13 mouse cellular contexts compared by ENCODE assay signal in the genomic region with DNA sequence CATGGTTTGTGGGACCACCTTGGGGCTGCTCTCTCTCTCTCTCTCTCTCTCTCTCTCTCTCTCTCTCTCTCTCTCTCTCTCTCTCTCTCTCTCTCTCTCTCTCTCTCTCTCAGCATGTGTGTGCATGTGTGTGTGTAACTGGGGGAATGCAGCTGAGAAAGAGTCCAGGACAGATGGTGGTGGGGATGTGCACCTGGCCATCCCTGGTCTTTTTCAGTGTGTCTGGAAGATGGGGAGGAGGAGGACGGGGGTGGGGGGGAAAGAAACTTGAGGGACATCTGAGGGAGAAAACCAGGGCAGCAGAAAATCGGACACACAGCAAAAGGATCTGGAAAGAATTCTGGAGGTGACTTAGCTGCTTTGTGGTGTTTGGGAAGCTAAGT. TPM values are rescaled to one million over a fixed set of nuclear protein-coding genes. Genes with fewer than 3 reads are reported as not detected.
DNase-seq lines count a peak whose midpoint lies in the region; ATAC-seq and TF ChIP-seq lines count a peak whose summit lies in the region.
"Had no signal": no experiment of that assay in that cellular context is flagged by ENCODE, and none has a peak within 500 bp of the region (broad histone marks: within the 10 kb centered on the region; RNA-seq: fewer than 3 reads in every experiment).

No protein-coding gene starts in this region.

- TF ChIP-seq CTCF in intestine, postnatal 0 days (IDR thresholded peaks at IDR 0.05; ENCODE audit: low read depth): no peak

- H3K36me3 ChIP-seq in kidney, embryonic 15.5 days: no peaks in the 10 kb centered on the region
- H3K36me3 ChIP-seq in forebrain, embryonic 14.5 days (ENCODE audit: control insufficient read depth, insufficient read depth, low read length): no peaks in the 10 kb centered on the region
- H3K36me3 ChIP-seq in intestine, postnatal 0 days (ENCODE audit: control insufficient read depth, insufficient read depth): no peaks in the 10 kb centered on the region
- peaks cover 4% of the 10 kb centered on the region; the same call in 1 of the 2 replicates for H3K36me3 ChIP-seq in neural tube, embryonic 14.5 days (ENCODE audit: control insufficient read depth, insufficient read depth, low read length)
- H3K36me3 ChIP-seq: liver, embryonic 15.5 days had no signal

- H3K27me3 ChIP-seq in kidney, embryonic 15.5 days: peaks cover 33% of the 10 kb centered on the region
- peaks cover 7% of the 10 kb centered on the region; the same call in 1 of the 2 replicates for H3K27me3 ChIP-seq in forebrain, embryonic 14.5 days (replicated peaks; ENCODE audit: control insufficient read depth, insufficient read depth, low read length)
- H3K27me3 ChIP-seq in intestine, postnatal 0 days (replicated peaks; ENCODE audit: control insufficient read depth, insufficient read depth, low read length): peaks cover 31% of the 10 kb centered on the region
- H3K27me3 ChIP-seq in neural tube, embryonic 14.5 days (ENCODE audit: control insufficient read depth, insufficient read depth, low read length): peaks cover 2% of the 10 kb centered on the region

- peaks cover 10% of the 10 kb centered on the region for H3K4me1 ChIP-seq in kidney, embryonic 15.5 days
- 0 out of 2 replicates have a peak, but pooled peaks cover 4% of the 10 kb centered on the region for H3K4me1 ChIP-seq in forebrain, embryonic 14.5 days (ENCODE audit: control insufficient read depth, insufficient read depth, low read length)
- 0 out of 2 replicates have a peak, but pooled peaks cover 2% of the 10 kb centered on the region for H3K4me1 ChIP-seq in intestine, postnatal 0 days (replicated peaks; ENCODE audit: control insufficient read depth, insufficient read depth, low read length)
- peaks cover 7% of the 10 kb centered on the region; the same call in 1 of the 2 replicates for H3K4me1 ChIP-seq in neural tube, embryonic 14.5 days (ENCODE audit: control insufficient read depth, insufficient read depth, low read length)

- no peak overlapping the region for H3K27ac ChIP-seq in kidney, embryonic 15.5 days
- H3K27ac ChIP-seq in forebrain, embryonic 14.5 days (ENCODE audit: low read depth, low read length): no peak overlapping the region
- no peak overlapping the region for H3K27ac ChIP-seq in intestine, postnatal 0 days (ENCODE audit: low read depth, low read length)
- H3K27ac ChIP-seq in neural tube, embryonic 14.5 days (ENCODE audit: low read depth, low read length): peak overlapping the region; percentile 91
- H3K27ac ChIP-seq: liver, embryonic 15.5 days had no signal

- no peak for DNase-seq in kidney, postnatal 4 days
- DNase-seq in forebrain, embryonic 14.5 days (ENCODE audit: low spot score): no peak
- DNase-seq in cerebellum, adult 11-12 months: no peak
- no peak for DNase-seq in ovary, postnatal 36 days (ENCODE audit: low spot score)
- DNase-seq: kidney, adult 11 months; thymus, adult 18-20 months had no signal

- no peak overlapping the region for H3K4me2 ChIP-seq in kidney, embryonic 15.5 days
- H3K4me2 ChIP-seq in forebrain, embryonic 14.5 days (ENCODE audit: low read length): peak overlapping the region; percentile 87; the same call in 1 of the 2 replicates
- peak overlapping the region; percentile 95; the same call in 1 of the 2 replicates for H3K4me2 ChIP-seq in intestine, postnatal 0 days (replicated peaks; ENCODE audit: low read depth)
- H3K4me2 ChIP-seq in neural tube, embryonic 14.5 days (ENCODE audit: low read depth, low read length): peak overlapping the region; percentile 83

- H3K9ac ChIP-seq in kidney, embryonic 15.5 days: no peak overlapping the region
- H3K9ac ChIP-seq in forebrain, embryonic 14.5 days (ENCODE audit: low read length): peak overlapping the region; percentile 83; the same call in 1 of the 2 replicates
- H3K9ac ChIP-seq in intestine, postnatal 0 days (ENCODE audit: low read depth, low read length): no peak overlapping the region
- peak overlapping the region; percentile 93 for H3K9ac ChIP-seq in neural tube, embryonic 14.5 days (replicated peaks; ENCODE audit: low read depth, low read length)
- H3K9ac ChIP-seq: liver, embryonic 15.5 days had no signal

- ATAC-seq in kidney, embryonic 15.5 days (replicated peaks; ENCODE audit: low FRiP score): no peak
- ATAC-seq in forebrain, embryonic 14.5 days: peak; percentile 27; the same call in 1 of the 2 replicates
- ATAC-seq in intestine, postnatal 0 days: no peak
- ATAC-seq in neural tube, embryonic 14.5 days (ENCODE audit: low read depth): 0 out of 2 replicates have a peak, but pooled peaks have one; percentile 7
- no peak for ATAC-seq in monocyte, adult 5-6 weeks (replicated peaks; ENCODE audit: insufficient number of reproducible peaks, low FRiP score, low TSS enrichment, poor library complexity, severe bottlenecking)

- no peaks in the 10 kb centered on the region for H3K9me3 ChIP-seq in kidney, embryonic 15.5 days (replicated peaks)
- no peaks in the 10 kb centered on the region for H3K9me3 ChIP-seq in forebrain, embryonic 14.5 days (replicated peaks; ENCODE audit: control insufficient read depth, low read length)
- no peaks in the 10 kb centered on the region for H3K9me3 ChIP-seq in intestine, postnatal 0 days (ENCODE audit: control insufficient read depth)
- H3K9me3 ChIP-seq in neural tube, embryonic 14.5 days (ENCODE audit: control insufficient read depth, low read length): no peaks in the 10 kb centered on the region
- H3K9me3 ChIP-seq: liver, embryonic 15.5 days had no signal

- WGBS in kidney, embryonic 15.5 days: 48% methylated on average over 2 of the region's 2 CpGs
- 30% methylated on average over 2 of the region's 2 CpGs for WGBS in forebrain, embryonic 14.5 days
- WGBS in intestine, postnatal 0 days: 43% methylated on average over 2 of the region's 2 CpGs
- 34% methylated on average over 2 of the region's 2 CpGs for WGBS in neural tube, embryonic 14.5 days

- peak overlapping the region; percentile 57; the same call in 1 of the 2 replicates for H3K4me3 ChIP-seq in kidney, embryonic 15.5 days (replicated peaks)
- H3K4me3 ChIP-seq in forebrain, embryonic 14.5 days (ENCODE audit: low read depth, low read length): peak overlapping the region; percentile 62
- no peak overlapping the region for H3K4me3 ChIP-seq in intestine, postnatal 0 days (ENCODE audit: low read depth, low read length)
- H3K4me3 ChIP-seq in neural tube, embryonic 14.5 days (ENCODE audit: low read depth, low read length): peak overlapping the region; percentile 76

RNA-seq across cellular contexts. Expression of a gene that starts 0.7 kb away (rescaled TPM):
- 0.68 and 0.87 TPM in 2 replicates for polyA plus RNA-seq in kidney, embryonic 15.5 days (2015; fragmentation: Nextera tagmentation; extraction: Ambion mirVana)
- polyA plus RNA-seq in forebrain, embryonic 14.5 days (2014; fragmentation: Nextera tagmentation; extraction: Ambion mirVana): 14.5 and 25.5 TPM in 2 replicates
- 0.69 and 0.92 TPM in 2 replicates for polyA plus RNA-seq in intestine, postnatal 0 days (2015; fragmentation: Nextera tagmentation; extraction: Ambion mirVana)
- 70.6 and 94.9 TPM in 2 replicates for polyA plus RNA-seq in neural tube, embryonic 14.5 days (2014; fragmentation: Nextera tagmentation; extraction: Ambion mirVana)
- not detected in 3 replicates for total RNA-seq in monocyte, adult 5-6 weeks (2017)
- total RNA-seq: megakaryocyte progenitor cell, adult 5-6 weeks had no signal

RNA-seq across cellular contexts. Expression of a gene that starts 5.4 kb away (rescaled TPM):
- polyA plus RNA-seq in kidney, embryonic 15.5 days (2015; fragmentation: Nextera tagmentation; extraction: Ambion mirVana): 0.90 and 1.0 TPM in 2 replicates
- 1.8 and 2.2 TPM in 2 replicates for polyA plus RNA-seq in forebrain, embryonic 14.5 days (2014; fragmentation: Nextera tagmentation; extraction: Ambion mirVana)
- 0.12 TPM in 1 of 2 replicates, not detected in the other for polyA plus RNA-seq in intestine, postnatal 0 days (2015; fragmentation: Nextera tagmentation; extraction: Ambion mirVana)
- polyA plus RNA-seq in neural tube, embryonic 14.5 days (2014; fragmentation: Nextera tagmentation; extraction: Ambion mirVana): 2.7 and 4.3 TPM in 2 replicates
- total RNA-seq in monocyte, adult 5-6 weeks (2017): not detected in 3 replicates
- total RNA-seq: left cerebral cortex, adult 18-20 months; megakaryocyte progenitor cell, adult 5-6 weeks had no signal

RNA-seq across cellular contexts. Expression of a gene that starts 8.8 kb away (rescaled TPM):
- 181 and 191 TPM in 2 replicates for polyA plus RNA-seq in kidney, embryonic 15.5 days (2015; fragmentation: Nextera tagmentation; extraction: Ambion mirVana)
- polyA plus RNA-seq in forebrain, embryonic 14.5 days (2014; fragmentation: Nextera tagmentation; extraction: Ambion mirVana): 574 and 635 TPM in 2 replicates
- 87.6 and 91.9 TPM in 2 replicates for polyA plus RNA-seq in intestine, postnatal 0 days (2015; fragmentation: Nextera tagmentation; extraction: Ambion mirVana)
- 561 and 590 TPM in 2 replicates for polyA plus RNA-seq in neural tube, embryonic 14.5 days (2014; fragmentation: Nextera tagmentation; extraction: Ambion mirVana)
- 8.0 to 20.6 TPM (median 20.3 TPM) in 3 replicates for total RNA-seq in monocyte, adult 5-6 weeks (2017)

RNA-seq across cellular contexts. Expression of a gene that starts 10.4 kb away (rescaled TPM):
- polyA plus RNA-seq in kidney, embryonic 15.5 days (2015; fragmentation: Nextera tagmentation; extraction: Ambion mirVana): 13.3 and 16.4 TPM in 2 replicates
- 13.3 and 17.5 TPM in 2 replicates for polyA plus RNA-seq in forebrain, embryonic 14.5 days (2014; fragmentation: Nextera tagmentation; extraction: Ambion mirVana)
- polyA plus RNA-seq in intestine, postnatal 0 days (2015; fragmentation: Nextera tagmentation; extraction: Ambion mirVana): 3.4 and 3.8 TPM in 2 replicates
- 22.6 and 22.9 TPM in 2 replicates for polyA plus RNA-seq in neural tube, embryonic 14.5 days (2014; fragmentation: Nextera tagmentation; extraction: Ambion mirVana)
- 0.64 to 1.8 TPM (median 0.86 TPM) in 3 replicates for total RNA-seq in monocyte, adult 5-6 weeks (2017)

RNA-seq across cellular contexts. Expression of a gene that starts 39.1 kb away (rescaled TPM):
- polyA plus RNA-seq in kidney, embryonic 15.5 days (2015; fragmentation: Nextera tagmentation; extraction: Ambion mirVana): 28.2 and 32.4 TPM in 2 replicates
- 37.4 and 38.7 TPM in 2 replicates for polyA plus RNA-seq in forebrain, embryonic 14.5 days (2014; fragmentation: Nextera tagmentation; extraction: Ambion mirVana)
- polyA plus RNA-seq in intestine, postnatal 0 days (2015; fragmentation: Nextera tagmentation; extraction: Ambion mirVana): 17.2 and 21.7 TPM in 2 replicates
- polyA plus RNA-seq in neural tube, embryonic 14.5 days (2014; fragmentation: Nextera tagmentation; extraction: Ambion mirVana): 43.3 and 46.6 TPM in 2 replicates
- 55.5 to 68.5 TPM (median 65.9 TPM) in 3 replicates for total RNA-seq in monocyte, adult 5-6 weeks (2017)

Comparison
In these comparisons a context has a peak if more than half of its experiments do, and no peak if none do; other contexts are left out.
1. ATAC-seq: peak in forebrain, embryonic 14.5 days (single experiment) and neural tube, embryonic 14.5 days (single experiment); none in kidney, embryonic 15.5 days (single experiment), intestine, postnatal 0 days (single experiment) and monocyte, adult 5-6 weeks (single experiment).
2. H3K9ac ChIP-seq: peak in forebrain, embryonic 14.5 days (single experiment) and neural tube, embryonic 14.5 days (single experiment); none in kidney, embryonic 15.5 days (single experiment) and intestine, postnatal 0 days (single experiment).